Mouse (Mus musculus) gastrocnemius, postnatal 10 days (tissue): ENCODE data around the gene Hkdc1. TPM values are rescaled to one million over a fixed set of nuclear protein-coding genes. Genes with fewer than 3 reads are reported as not detected.
"Not testable (repeated sequence)": the region's sequence is repeated elsewhere in the genome, so short reads cannot be mapped to it uniquely, and the experiment has no call there.

Experiments
- DNase-seq: peaks from one replicate; pipeline ENCODE4 v3.0.0; 2021; ENCODE audit warnings: mixed read lengths
- long read RNA-seq, 2 experiments: library from polyadenylated mRNA; stranded (forward); transcript quantifications; one replicate each; pipeline ENCODE4 v2.0.0; 2021
- total RNA-seq, 2 experiments: library from RNA; stranded (reverse); gene quantifications; 2 replicates each; pipeline ENCODE4 v1.2.3; 2021

Gene Hkdc1
- total RNA-seq, result under 1 TPM; 0.12 to 0.45 TPM
- long read RNA-seq, experiment 1, partial matches to known transcripts, result 0 of 1 reads
- long read RNA-seq, experiment 1, other reads (novel, unspliced or antisense), result 1 of 1 reads
- long read RNA-seq, experiment 2, result 0 reads

GRCm38 (mm10) chr10:62422255-62422654 lies at the start of gene Hkdc1:
Gene Hkdc1 (minus strand): TSS chr10:62422491.
- no peak for DNase-seq

- DNase-seq, result no peak
Observed at GRCm38 (mm10) chr10:62471105-62471504, 48.8 kb upstream of the Hkdc1 start.

- DNase-seq, result no peak
Observed at GRCm38 (mm10) chr10:62469736-62470135, 47.4 kb upstream of the Hkdc1 start.

DNA sequence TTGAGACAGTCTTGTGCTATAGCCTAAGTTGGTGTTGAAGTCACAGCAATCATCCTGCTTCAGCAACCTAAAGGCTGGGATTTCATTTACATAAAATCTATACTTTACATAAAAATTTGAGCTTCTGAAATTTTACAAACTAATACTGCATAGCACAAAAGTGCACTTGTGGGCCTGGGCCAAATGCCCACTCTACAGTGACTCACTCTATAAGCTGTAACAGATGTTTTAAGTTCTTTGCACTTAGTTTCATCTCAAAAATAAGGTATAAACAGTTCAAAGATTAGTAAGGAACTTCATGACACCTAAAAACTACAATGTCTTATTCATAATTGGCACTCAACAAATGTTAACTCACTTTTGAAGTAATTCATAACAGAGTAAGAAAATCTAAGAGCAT lies 39.0 kb upstream of the Hkdc1 start:
- no peak for DNase-seq

- DNase-seq, result not testable (repeated sequence)
Observed at GRCm38 (mm10) chr10:62452001-62452400, 29.7 kb upstream of the Hkdc1 start.

- no peak for DNase-seq
Observed at GRCm38 (mm10) chr10:62450280-62450640, 28.0 kb upstream of the Hkdc1 start.

- peak; percentile 95 for DNase-seq
Observed at GRCm38 (mm10) chr10:62449364-62450279, 27.3 kb upstream of the Hkdc1 start, which contains the start of the genes 4930507D05Rik and Supv3l1. Gene 4930507D05Rik (plus strand): TSS chr10:62449489. Gene Supv3l1 (minus strand): TSS chr10:62449738.

DNA sequence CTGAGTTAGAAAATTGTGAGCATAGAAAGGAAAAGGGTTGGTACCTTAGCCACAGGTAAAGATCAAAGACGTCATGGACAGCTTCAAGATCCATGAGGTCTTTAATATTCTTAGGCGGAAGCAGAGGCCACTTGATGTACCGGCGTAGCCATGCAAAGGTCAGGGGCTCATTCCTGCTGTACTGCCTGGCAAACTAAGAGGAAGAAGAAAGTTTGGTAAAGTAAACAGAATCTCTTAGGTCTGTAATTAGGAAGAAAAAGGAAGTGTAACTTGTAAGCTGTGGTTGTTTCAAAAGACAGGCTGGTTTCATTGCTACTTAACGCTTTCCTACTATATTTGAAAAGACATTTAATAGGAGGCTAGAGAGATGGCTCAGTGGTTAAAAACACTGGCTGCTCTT lies 8.1 kb upstream of the Hkdc1 start:
- DNase-seq, result no peak

- DNase-seq, result no peak
Observed at GRCm38 (mm10) chr10:62425081-62425871, 3.0 kb upstream of the Hkdc1 start.

- DNase-seq, result no peak
Observed at GRCm38 (mm10) chr10:62421127-62421526, 1.2 kb downstream of the Hkdc1 start.

DNA sequence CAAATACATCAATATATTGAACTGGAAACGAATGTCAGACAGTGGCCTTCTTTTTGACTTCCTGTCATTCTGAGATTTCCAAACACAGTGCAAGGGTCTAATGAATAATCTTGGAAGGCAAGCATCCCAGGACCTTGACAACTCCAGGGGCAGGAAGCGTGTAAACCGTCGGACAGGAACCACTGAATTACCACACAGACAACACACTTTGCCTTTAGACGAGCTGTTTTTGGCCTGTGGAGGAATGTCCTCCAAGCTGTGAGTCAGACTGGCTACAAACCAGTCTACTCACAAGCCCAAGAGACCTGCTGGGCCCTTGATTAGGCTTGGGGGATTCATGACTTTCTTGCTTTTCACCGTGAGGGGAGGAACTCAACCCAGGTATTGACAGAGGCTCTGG lies 1.9 kb downstream of the Hkdc1 start:
- no peak for DNase-seq

GRCm38 (mm10) chr10:62419422-62419821 lies 2.9 kb downstream of the Hkdc1 start:
- no peak for DNase-seq

GRCm38 (mm10) chr10:62418831-62419356 lies 3.4 kb downstream of the Hkdc1 start:
- no peak for DNase-seq

DNA sequence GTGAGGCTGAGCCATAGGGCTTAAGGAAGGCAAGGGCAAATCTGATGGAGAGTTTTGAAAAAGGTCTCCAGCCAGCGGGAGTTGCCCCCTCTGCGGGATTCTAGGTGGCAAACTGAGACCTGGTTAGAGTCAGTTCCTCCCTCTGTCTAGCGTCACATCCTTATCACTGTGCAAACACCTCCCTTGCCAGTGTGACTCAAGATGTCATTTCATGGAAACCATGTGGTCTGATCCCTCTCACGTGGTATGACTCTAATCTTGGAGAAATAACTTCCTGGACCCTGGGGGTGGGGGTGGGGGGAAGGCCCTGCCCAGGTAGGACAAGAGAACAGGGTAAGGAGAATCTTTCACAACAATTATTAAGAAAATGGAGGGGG lies 8.7 kb downstream of the Hkdc1 start:
- DNase-seq, result no peak

GRCm38 (mm10) chr10:62412906-62413605 lies 9.2 kb downstream of the Hkdc1 start:
- no peak for DNase-seq

DNA sequence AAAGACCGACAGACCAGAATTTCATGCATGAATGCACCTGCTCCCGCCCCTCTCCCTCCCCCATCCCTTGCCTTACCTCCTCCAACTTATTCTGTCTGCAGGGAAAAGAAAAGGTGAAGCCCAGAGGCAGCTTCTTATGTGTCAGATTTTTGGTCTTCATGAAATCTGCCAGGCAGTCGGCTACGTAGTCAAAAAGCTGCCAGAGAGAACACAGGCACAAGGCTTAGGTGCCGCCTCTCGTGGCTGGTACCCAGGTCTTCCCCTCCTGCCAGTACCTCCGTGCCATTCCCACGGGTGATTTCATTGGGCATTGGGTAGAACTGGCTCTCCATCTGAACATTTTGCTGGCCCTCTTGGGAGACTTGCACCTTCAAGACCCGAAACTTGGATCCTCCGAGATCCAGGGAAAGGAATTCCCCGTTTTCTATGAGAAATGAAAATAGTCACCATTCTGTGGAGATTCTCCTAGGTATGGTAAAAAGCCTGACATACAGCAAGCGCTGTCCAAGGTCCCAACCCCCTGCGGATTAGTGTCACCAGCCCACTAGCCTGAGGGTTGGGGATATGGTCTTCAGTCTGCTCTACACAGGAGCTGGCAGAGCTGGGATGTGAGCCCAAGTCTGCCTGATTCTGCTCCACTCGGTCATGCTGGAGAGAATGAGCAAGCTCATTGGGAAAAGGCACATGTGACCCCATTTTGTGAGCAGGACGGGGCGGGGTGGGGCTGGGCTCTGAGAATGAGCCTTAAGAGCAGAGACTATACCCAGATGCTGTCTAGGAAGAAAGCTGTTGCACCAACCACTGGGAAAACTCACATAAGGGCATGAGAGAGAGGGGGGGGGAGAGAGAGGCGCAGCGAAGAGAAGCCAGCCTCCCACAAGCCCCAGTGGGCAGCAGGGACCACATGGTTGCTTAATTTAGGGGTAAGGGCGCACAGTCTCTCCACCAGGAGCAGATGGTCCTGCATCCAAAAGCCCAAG lies 10.6 kb downstream of the Hkdc1 start:
- no peak for DNase-seq

- DNase-seq, result peak; percentile 74
Observed at GRCm38 (mm10) chr10:62410943-62411342, 11.3 kb downstream of the Hkdc1 start.

GRCm38 (mm10) chr10:62404901-62405300 lies 17.4 kb downstream of the Hkdc1 start:
- peak; percentile 64 for DNase-seq

GRCm38 (mm10) chr10:62401641-62402111 lies 20.6 kb downstream of the Hkdc1 start:
- DNase-seq, result peak; percentile 52

- no peak for DNase-seq
Observed at GRCm38 (mm10) chr10:62383011-62383410, 39.3 kb downstream of the Hkdc1 start.

GRCm38 (mm10) chr10:62380936-62381335 lies 41.4 kb downstream of the Hkdc1 start:
- DNase-seq, result no peak
